In genomic region chr5:51545133-51546049, GRCm38 (mm10) we compare ENCODE assay signal across 13 mouse cellular contexts. TPM values are rescaled to one million over a fixed set of nuclear protein-coding genes. Genes with fewer than 3 reads are reported as not detected.
A peak's percentile ranks its signal among the peaks of the same experiment; 100 is the strongest.
DNase-seq lines count a peak whose midpoint lies in the region; ATAC-seq lines count a peak whose summit lies in the region.
"Had no signal": no experiment of that assay in that cellular context is flagged by ENCODE, and none has a peak within 500 bp of the region (broad histone marks: within the 10 kb centered on the region; RNA-seq: fewer than 3 reads in every experiment).

No protein-coding gene starts in this region.

- no peaks in the 10 kb centered on the region for H3K27me3 ChIP-seq in heart, embryonic 15.5 days
- H3K27me3 ChIP-seq: embryonic facial prominence, embryonic 15.5 days; hindbrain, embryonic 15.5 days; midbrain, embryonic 12.5 days; neural tube, embryonic 12.5 days had no signal

- intact Hi-C loops in left cerebral cortex, postnatal 25 days (cut with DNase I): no loop called here

- peak overlapping the region; percentile 15; the same call in 1 of the 2 replicates for H3K9ac ChIP-seq in heart, embryonic 15.5 days
- H3K9ac ChIP-seq: embryonic facial prominence, embryonic 15.5 days; hindbrain, embryonic 15.5 days; midbrain, embryonic 12.5 days; neural tube, embryonic 12.5 days had no signal

- no peaks in the 10 kb centered on the region for H3K36me3 ChIP-seq in heart, embryonic 15.5 days
- H3K36me3 ChIP-seq: embryonic facial prominence, embryonic 15.5 days; hindbrain, embryonic 15.5 days; midbrain, embryonic 12.5 days; neural tube, embryonic 12.5 days had no signal

- H3K9me3 ChIP-seq in heart, embryonic 15.5 days (replicated peaks): no peaks in the 10 kb centered on the region
- H3K9me3 ChIP-seq: embryonic facial prominence, embryonic 15.5 days; hindbrain, embryonic 15.5 days; midbrain, embryonic 12.5 days; neural tube, embryonic 12.5 days had no signal

- no peak for DNase-seq in heart, adult 8-10 months (ENCODE audit: low spot score)
- peak; percentile 42 for DNase-seq in lung, postnatal 36 days
- DNase-seq in lung, postnatal 25 days (ENCODE audit: low spot score): no peak
- peak; percentile 86 for DNase-seq in fibroblast of lung, adult 2 months (ENCODE audit: low read depth)
- no peak for DNase-seq in left cerebral cortex, postnatal 25 days (ENCODE audit: low spot score in 2 of 2)
- DNase-seq: cerebellum, adult 9-11 months; layer of hippocampus, adult 9-11 months had no signal

- peaks cover 53% of the 10 kb centered on the region for H3K4me1 ChIP-seq in heart, embryonic 15.5 days (replicated peaks)
- H3K4me1 ChIP-seq: embryonic facial prominence, embryonic 15.5 days; hindbrain, embryonic 15.5 days; neural tube, embryonic 12.5 days had no signal

- H3K4me2 ChIP-seq in heart, embryonic 15.5 days: no peak overlapping the region
- H3K4me2 ChIP-seq: embryonic facial prominence, embryonic 15.5 days; hindbrain, embryonic 15.5 days; midbrain, embryonic 12.5 days; neural tube, embryonic 12.5 days had no signal

- ATAC-seq in heart, embryonic 15.5 days (replicated peaks; ENCODE audit: insufficient number of reproducible peaks, insufficient read depth, low FRiP score, low read depth): no peak
- no peak for ATAC-seq in activated CD4-positive, CD25-positive, alpha-beta regulatory T cell, adult 4 months

- peak overlapping the region; percentile 73 for H3K27ac ChIP-seq in heart, embryonic 15.5 days
- H3K27ac ChIP-seq: embryonic facial prominence, embryonic 15.5 days; hindbrain, embryonic 15.5 days; midbrain, embryonic 12.5 days; neural tube, embryonic 12.5 days had no signal

- H3K4me3 ChIP-seq in heart, embryonic 15.5 days: no peak overlapping the region
- H3K4me3 ChIP-seq: embryonic facial prominence, embryonic 15.5 days; hindbrain, embryonic 15.5 days; midbrain, embryonic 12.5 days; neural tube, embryonic 12.5 days had no signal

- WGBS in heart, embryonic 15.5 days: 51% methylated on average over 7 of the region's 7 CpGs

RNA-seq across cellular contexts. Expression of gene Ppargc1a, which starts 22.1 kb away (rescaled TPM):
- polyA plus RNA-seq in heart, embryonic 15.5 days (2015; fragmentation: Nextera tagmentation; extraction: Ambion mirVana): 57.1 and 66.0 TPM in 2 replicates
- total RNA-seq in heart, adult 8-10 months (2022): 100 to 1,000 TPM in 2 of 4 experiments, 10 to 100 TPM in 2; 69.5 to 106 (median 92.6) TPM
- not detected for polyA plus RNA-seq in activated CD4-positive, CD25-positive, alpha-beta regulatory T cell, adult 4 months (2017; shearing (Covaris generic))
- 10 to 100 TPM; 51.4 to 53.7 TPM for total RNA-seq in left cerebral cortex, postnatal 25 days (2021)

Comparison
In these comparisons a context has a peak if more than half of its experiments do, and no peak if none do; other contexts are left out.
1. DNase-seq: peak in lung, postnatal 36 days (single experiment) and fibroblast of lung, adult 2 months (single experiment); none in heart, adult 8-10 months (single experiment), lung, postnatal 25 days (single experiment) and left cerebral cortex, postnatal 25 days (0 of 2).